Mouse (Mus musculus) cerebellum, adult 2 months (tissue): ENCODE measurements around the gene Fam222a. TPM values are rescaled to one million over a fixed set of nuclear protein-coding genes. Genes with fewer than 3 reads are reported as not detected.

Experiments
- DNase-seq, 2 experiments: peaks; one replicate each; pipeline ENCODE4 v3.0.0; 2021
- H3K27ac ChIP-seq: fragments of 200-500 bp; 2 replicates; pipeline ENCODE4 v1.5.1; 2012; ENCODE audit warnings: low read length, control low read depth, inconsistent platforms; ENCODE audit not compliant: insufficient read depth
- H3K27me3 ChIP-seq: fragments of 200-500 bp; 2 replicates; pipeline ENCODE4 v1.6.1; 2012; ENCODE audit warnings: inconsistent platforms, mild to moderate bottlenecking, low read length, moderate library complexity; ENCODE audit not compliant: control insufficient read depth, insufficient read depth
- H3K4me1 ChIP-seq: fragments of 200-500 bp; 2 replicates; pipeline ENCODE4 v1.6.1; 2011; ENCODE audit warnings: low read length; ENCODE audit not compliant: control insufficient read depth, insufficient read depth
- H3K4me3 ChIP-seq: fragments of 200-500 bp; replicated peaks from 2 replicates; pipeline ENCODE3; 2011; ENCODE audit warnings: mild to moderate bottlenecking, low read depth, low read length, control low read depth; ENCODE audit not compliant: insufficient read depth
- CTCF ChIP-seq: fragments of 200-500 bp; IDR thresholded peaks from 2 replicates; pipeline ENCODE4 v1.5.1; 2011; ENCODE audit warnings: low read depth, mild to moderate bottlenecking, control low read depth, low read length, moderate library complexity, borderline replicate concordance; ENCODE audit not compliant: insufficient read depth
- POLR2A ChIP-seq: fragments of 200-500 bp; IDR thresholded peaks from 2 replicates; pipeline ENCODE4 v1.6.1; 2011; ENCODE audit warnings: low read length, control low read depth, borderline replicate concordance; ENCODE audit not compliant: insufficient read depth
- WGBS: fragments of 180-500 bp; shearing (Covaris S2); methylation state at CpG from one replicate; pipeline ENCODE4 v1.1.7; 2018; 5-methylcytosine and 5-hydroxymethylcytosine counted together
- polyA plus RNA-seq: library from polyadenylated mRNA; depleted of rRNA; stranded (reverse); fragments of >200 nt; gene quantifications from 2 replicates; pipeline ENCODE4 v1.2.3, GENCODE M21; 2012

The Fam222a gene
- polyA plus RNA-seq, 1 experiment, result 18.7 TPM

DNA sequence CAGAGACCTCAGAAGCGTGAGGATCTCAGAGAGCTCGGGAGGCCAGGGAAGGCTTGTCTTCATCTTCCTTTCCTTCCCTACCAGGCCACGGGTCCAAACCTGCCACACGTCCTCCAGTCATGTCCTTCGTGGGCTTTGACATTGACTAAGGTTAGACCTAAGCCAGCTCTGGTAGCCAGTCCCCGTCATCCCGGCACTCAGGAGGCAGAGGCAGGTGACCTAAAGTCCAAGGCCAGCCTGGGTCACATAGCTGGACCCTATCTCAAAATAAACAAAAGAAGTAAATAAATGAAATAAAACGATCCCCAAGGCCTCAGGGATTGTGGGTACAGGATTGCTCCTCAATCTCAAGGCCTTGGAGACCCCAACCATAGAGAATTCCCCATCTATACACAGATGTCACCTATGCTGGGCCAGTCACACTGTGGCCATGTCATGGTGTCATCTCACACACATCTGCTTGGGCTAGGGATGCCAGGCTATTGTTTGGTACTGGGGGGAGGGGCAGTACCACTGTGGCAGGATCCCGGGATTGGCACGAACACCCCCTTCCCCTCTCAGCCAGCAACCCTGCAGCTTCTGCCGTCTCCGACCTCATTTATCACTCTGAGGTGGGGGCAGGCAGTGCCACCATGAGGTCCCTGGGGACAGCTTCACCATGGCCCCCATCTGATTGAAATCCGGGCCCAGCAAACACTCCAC lies 15.2 kb upstream of the Fam222a start:
- no peaks in the 10 kb centered on the region for H3K27me3 ChIP-seq
- 53% methylated on average over 13 of the region's 13 CpGs for WGBS
- H3K27ac ChIP-seq, result no peak overlapping the region
- TF ChIP-seq CTCF (no peak), POLR2A (no peak)
- H3K4me1 ChIP-seq, result no peaks in the 10 kb centered on the region
- H3K4me3 ChIP-seq, result no peak overlapping the region
- DNase-seq, result peak in 1 of 2 experiments; percentile 18

DNA sequence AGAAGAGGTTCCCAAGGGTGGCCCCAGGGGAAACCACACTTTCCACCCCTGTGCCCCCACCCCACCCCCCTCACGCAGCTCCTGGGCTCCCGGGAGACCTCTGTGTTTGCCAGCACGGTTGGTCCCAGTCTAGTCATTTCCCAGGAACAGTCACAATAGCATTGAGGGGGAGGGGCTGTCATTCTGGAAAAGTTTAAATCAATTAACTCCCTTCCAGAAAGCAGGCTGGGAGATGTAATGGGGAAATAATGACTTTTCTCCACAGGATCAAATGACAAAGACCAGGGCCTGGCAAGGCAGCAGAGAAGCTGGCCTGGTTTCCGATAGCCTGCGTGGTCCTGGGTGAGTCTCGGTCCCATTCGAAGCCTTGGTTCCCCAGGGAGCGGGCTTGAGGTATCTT lies 14.1 kb upstream of the Fam222a start:
- Histone ChIP-seq H3K27ac (no peak overlapping the region), H3K4me3 (no peak overlapping the region), H3K4me1 (no peaks in the 10 kb centered on the region), H3K27me3 (no peaks in the 10 kb centered on the region; the same call in 1 of the 2 replicates)
- DNase-seq, result no peak
- 56% methylated on average over 8 of the region's 8 CpGs for WGBS
- TF ChIP-seq POLR2A (no peak), CTCF (no peak)

DNA sequence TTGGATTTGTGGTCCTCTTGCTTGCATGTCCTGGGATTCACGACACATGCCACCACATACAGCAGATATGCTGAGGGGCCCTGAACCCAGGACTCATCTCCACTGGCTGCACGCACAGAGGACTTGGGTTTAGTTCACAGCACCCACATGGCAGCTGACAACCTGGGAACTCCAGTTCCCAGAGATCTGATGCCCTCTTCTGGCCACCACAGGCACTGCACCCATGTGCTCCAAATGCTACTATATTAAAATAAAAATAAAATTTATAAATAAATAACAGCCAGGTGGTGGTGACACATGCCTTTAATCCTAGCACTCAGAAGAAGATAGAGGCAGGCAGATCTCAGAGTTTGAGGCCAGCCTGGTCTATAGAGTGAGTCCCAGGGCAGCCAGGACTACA lies 12.4 kb upstream of the Fam222a start:
- TF ChIP-seq POLR2A, result no peak
- no peak for TF ChIP-seq CTCF
- Histone ChIP-seq H3K4me3 (no peak overlapping the region), H3K4me1 (no peaks in the 10 kb centered on the region), H3K27me3 (no peaks in the 10 kb centered on the region; the same call in 1 of the 2 replicates), H3K27ac (no peak overlapping the region)
- 100% methylated on average over 2 of the region's 2 CpGs for WGBS
- DNase-seq, result no peak

DNA sequence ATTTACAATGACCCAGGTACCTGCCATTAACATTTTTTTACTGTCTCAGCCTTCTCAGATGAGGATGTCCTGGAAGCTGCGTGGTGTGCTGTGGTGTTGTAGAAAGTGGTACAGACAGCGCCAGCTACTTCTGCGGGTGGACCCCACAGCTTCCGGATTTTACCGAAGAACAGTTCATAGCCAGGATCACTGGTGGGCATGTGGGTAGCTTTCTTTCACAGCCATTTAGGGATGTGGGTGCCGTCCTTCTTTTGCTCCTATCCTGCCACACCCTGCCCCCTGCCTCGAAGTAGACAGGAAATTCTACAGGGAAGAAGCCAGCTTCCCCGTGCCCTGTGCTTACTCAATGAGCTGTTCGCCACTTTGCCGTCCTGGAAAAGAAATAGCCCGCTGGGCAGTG lies 11.7 kb upstream of the Fam222a start:
- no peak for TF ChIP-seq POLR2A
- TF ChIP-seq CTCF, result no peak
- no peaks in the 10 kb centered on the region for H3K4me1 ChIP-seq
- WGBS, result 59% methylated on average over 11 of the region's 11 CpGs
- no peak overlapping the region for H3K27ac ChIP-seq
- DNase-seq, result no peak
- H3K27me3 ChIP-seq, result no peaks in the 10 kb centered on the region; the same call in 1 of the 2 replicates
- no peak overlapping the region for H3K4me3 ChIP-seq

DNA sequence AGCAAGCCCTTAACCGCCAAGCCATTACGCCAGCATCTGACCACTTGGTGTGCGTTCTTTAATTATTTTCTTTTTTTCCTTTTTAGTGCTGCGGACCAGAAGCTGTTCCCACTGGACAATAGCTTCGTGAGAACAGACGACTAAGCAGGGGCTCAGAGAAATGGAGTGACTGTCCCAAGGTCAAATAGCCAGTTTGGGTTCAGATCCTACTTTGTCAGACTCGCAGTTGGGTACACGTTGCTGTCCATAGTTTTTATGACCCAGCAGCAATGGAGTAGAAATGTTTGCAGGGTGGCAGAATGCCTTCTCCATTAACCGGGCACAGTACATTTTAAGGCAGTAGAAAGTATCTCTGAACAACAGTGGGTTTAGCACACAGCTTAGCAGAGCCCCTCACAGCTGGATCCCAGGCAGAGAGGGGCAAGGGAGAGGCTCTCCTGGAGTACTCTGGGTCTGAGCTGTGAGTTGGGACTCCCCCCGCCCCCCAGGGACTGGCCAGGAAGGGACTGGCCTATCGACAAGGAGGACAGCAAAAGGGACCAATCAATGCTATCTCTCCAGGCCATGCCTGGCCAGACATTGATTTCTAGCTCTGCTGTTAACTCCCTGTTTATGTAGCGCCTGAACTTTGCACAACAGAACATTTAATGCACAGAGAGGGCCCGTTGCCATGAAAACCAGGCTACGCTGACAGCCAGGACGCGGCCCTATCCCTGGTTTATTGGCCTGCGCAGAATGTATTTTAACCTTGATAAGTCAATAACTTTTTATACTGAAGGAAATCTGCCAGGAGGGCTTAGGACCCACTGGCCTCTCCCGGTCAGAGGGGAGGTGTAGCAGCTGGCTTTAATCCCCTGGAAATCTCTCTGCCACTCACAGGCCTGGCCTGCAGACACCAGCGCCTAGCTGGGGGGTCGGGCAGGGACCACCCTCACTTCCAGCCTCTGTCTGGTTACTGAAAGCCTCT lies 9.8 kb upstream of the Fam222a start:
- WGBS, result 64% methylated on average over 20 of the region's 20 CpGs
- Histone ChIP-seq H3K27me3 (no peaks in the 10 kb centered on the region; the same call in 1 of the 2 replicates), H3K4me1 (no peaks in the 10 kb centered on the region), H3K4me3 (no peak overlapping the region), H3K27ac (no peak overlapping the region)
- no peak for DNase-seq
- TF ChIP-seq CTCF, result no peak
- no peak for TF ChIP-seq POLR2A

DNA sequence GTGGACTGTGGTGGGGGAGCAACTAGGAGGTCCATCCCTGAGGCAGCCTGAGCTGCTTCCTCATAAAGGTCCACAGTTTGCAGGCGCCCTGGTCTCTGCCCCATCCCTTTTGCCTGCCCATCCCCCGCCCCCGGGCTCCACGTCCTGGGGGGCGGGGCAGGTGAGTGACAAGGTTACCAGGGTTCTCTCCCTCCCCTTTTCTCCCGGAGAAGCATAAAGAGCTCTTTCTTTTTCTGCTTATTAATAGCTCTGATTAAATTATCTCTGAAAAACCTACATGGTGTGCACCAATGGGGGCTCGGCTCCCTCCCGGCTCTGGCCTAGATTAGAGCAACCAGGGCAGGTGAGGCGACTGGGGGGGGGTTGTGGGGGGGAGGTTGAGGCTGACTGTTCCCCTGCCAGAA lies 7.3 kb upstream of the Fam222a start:
- no peak for TF ChIP-seq POLR2A
- TF ChIP-seq CTCF, result no peak
- H3K4me3 ChIP-seq, result no peak overlapping the region
- DNase-seq, result no peak
- H3K4me1 ChIP-seq, result peaks cover 7% of the 10 kb centered on the region; the same call in 1 of the 2 replicates
- no peak overlapping the region for H3K27ac ChIP-seq
- WGBS, result 29% methylated on average over 9 of the region's 9 CpGs
- no peaks in the 10 kb centered on the region; the same call in 1 of the 2 replicates for H3K27me3 ChIP-seq

DNA sequence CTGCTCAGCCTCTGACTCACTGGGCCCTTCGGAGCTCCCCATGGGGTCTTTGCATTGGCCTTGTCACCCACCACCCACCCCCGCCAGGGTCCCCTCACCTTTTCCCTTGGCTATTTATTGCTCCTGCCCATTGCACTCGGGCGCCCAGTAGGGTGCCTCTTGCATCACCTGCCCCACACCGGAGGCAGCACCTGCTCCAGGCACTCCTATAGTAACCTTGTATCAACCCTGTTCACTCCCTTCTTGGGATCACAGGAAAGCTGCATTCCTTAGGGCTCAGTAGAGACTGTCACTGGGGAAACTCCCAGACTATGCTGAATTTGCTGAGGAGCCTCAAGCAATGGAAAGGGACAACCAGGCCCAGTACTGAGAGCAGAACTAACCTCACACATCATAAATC lies 6.9 kb upstream of the Fam222a start:
- no peak overlapping the region for H3K4me3 ChIP-seq
- no peaks in the 10 kb centered on the region; the same call in 1 of the 2 replicates for H3K27me3 ChIP-seq
- no peak overlapping the region for H3K27ac ChIP-seq
- no peak for DNase-seq
- TF ChIP-seq CTCF (no peak), POLR2A (no peak)
- 59% methylated on average over 5 of the region's 5 CpGs for WGBS
- H3K4me1 ChIP-seq, result peaks cover 7% of the 10 kb centered on the region; the same call in 1 of the 2 replicates
